Mouse (Mus musculus) neural tube, embryonic 14.5 days (tissue): ENCODE measurements around the gene Taf1. TPM values are rescaled to one million over a fixed set of nuclear protein-coding genes. Genes with fewer than 3 reads are reported as not detected.

Experiments used
- ATAC-seq: fragments of 200-750 bp; cut with Nextera tagmentation; 2 replicates; pipeline ENCODE4 v1.8.0; 2017; ENCODE audit warnings: low read depth, mild to moderate bottlenecking, moderate TSS enrichment, moderate library complexity
- H3K27ac ChIP-seq: fragments of 300-500 bp; sonication (generic); 2 replicates; pipeline ENCODE4 v1.5.1; 2014; ENCODE audit warnings: low read depth, mild to moderate bottlenecking, control low read depth, low read length, moderate library complexity, mixed read lengths
- H3K27me3 ChIP-seq: fragments of 300-500 bp; sonication (generic); 2 replicates; pipeline ENCODE4 v1.6.1; 2014; ENCODE audit warnings: low read length; ENCODE audit not compliant: control insufficient read depth, insufficient read depth
- H3K36me3 ChIP-seq: fragments of 300-500 bp; sonication (generic); 2 replicates; pipeline ENCODE4 v1.6.1; 2014; ENCODE audit warnings: low read length, mixed read lengths; ENCODE audit not compliant: control insufficient read depth, insufficient read depth
- H3K4me1 ChIP-seq: fragments of 300-500 bp; sonication (generic); 2 replicates; pipeline ENCODE4 v1.6.1; 2014; ENCODE audit warnings: low read length; ENCODE audit not compliant: control insufficient read depth, insufficient read depth
- H3K4me2 ChIP-seq: fragments of 300-500 bp; sonication (generic); 2 replicates; pipeline ENCODE4 v1.6.1; 2014; ENCODE audit warnings: mild to moderate bottlenecking, low read depth, low read length, control low read depth
- H3K4me3 ChIP-seq: fragments of 300-500 bp; sonication (generic); 2 replicates; pipeline ENCODE4 v1.5.1; 2014; ENCODE audit warnings: low read depth, low read length, control low read depth, mixed read lengths
- H3K9ac ChIP-seq: fragments of 300-500 bp; sonication (generic); replicated peaks from 2 replicates; pipeline ENCODE4 v1.6.1; 2014; ENCODE audit warnings: low read depth, mild to moderate bottlenecking, control low read depth, low read length, mixed read lengths
- H3K9me3 ChIP-seq: fragments of 300-500 bp; sonication (generic); 2 replicates; pipeline ENCODE4 v1.6.1; 2016; ENCODE audit warnings: low read length; ENCODE audit not compliant: control insufficient read depth
- WGBS: fragments of 180-500 bp; shearing (Covaris S2); extraction: QIAGEN DNeasy Blood & Tissue Kit; methylation state at CpG from one replicate; pipeline ENCODE4 v1.1.7; 2014; 5-methylcytosine and 5-hydroxymethylcytosine counted together
- polyA plus RNA-seq: library from polyadenylated mRNA; unstranded; fragments of >200 nt; fragmentation: Nextera tagmentation; extraction: Ambion mirVana; gene quantifications from 2 replicates; pipeline ENCODE4 v1.2.1, GENCODE M21; 2014

Gene Taf1
- polyA plus RNA-seq, 1 experiment from 2014 or later, result 22.5 TPM

GRCm38 (mm10) chrX:101641161-101641530 is 108.6 kb downstream of the Taf1 start:
- Histone ChIP-seq H3K36me3 (no peaks in the 10 kb centered on the region), H3K27me3 (no peaks in the 10 kb centered on the region; the same call in 1 of the 2 replicates), H3K4me2 (peak overlapping the region; percentile 56; the same call in 1 of the 2 replicates), H3K9me3 (no peaks in the 10 kb centered on the region), H3K4me1 (no peaks in the 10 kb centered on the region), H3K4me3 (peak overlapping the region; percentile 66), H3K27ac (peak overlapping the region; percentile 55; the same call in 1 of the 2 replicates), H3K9ac (peak overlapping the region; percentile 75)
- ATAC-seq, result no peak
- WGBS, result 26% methylated on average over 6 of the region's 6 CpGs

DNA sequence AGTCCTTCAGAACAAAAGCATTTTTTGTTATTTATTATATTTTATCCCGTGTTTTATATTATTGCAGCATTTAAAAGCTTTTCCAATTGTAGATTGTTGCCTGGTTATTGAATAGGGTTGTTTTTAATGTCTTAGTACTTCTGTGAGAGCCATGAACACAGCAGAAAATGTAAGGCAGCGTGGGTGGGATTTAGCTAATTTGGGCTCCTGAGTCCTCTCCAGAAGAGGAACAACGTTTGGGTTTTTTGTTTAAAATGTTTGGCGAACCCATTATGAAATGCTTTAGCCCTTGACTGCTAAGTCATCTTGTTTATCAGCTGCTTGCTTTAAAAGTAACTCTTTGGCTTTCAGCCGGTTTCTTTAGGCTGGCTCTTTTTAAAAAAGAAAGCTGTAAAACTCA is 109.6 kb downstream of the Taf1 start:
- H3K4me1 ChIP-seq, result no peaks in the 10 kb centered on the region
- H3K27me3 ChIP-seq, result no peaks in the 10 kb centered on the region; the same call in 1 of the 2 replicates
- H3K4me3 ChIP-seq, result peak overlapping the region; percentile 66
- no peaks in the 10 kb centered on the region for H3K9me3 ChIP-seq
- ATAC-seq, result no peak
- H3K4me2 ChIP-seq, result peak overlapping the region; percentile 56
- H3K36me3 ChIP-seq, result no peaks in the 10 kb centered on the region
- no peak overlapping the region for H3K27ac ChIP-seq
- 18% methylated on average over 5 of the region's 5 CpGs for WGBS
- peak overlapping the region; percentile 32; the same call in 1 of the 2 replicates for H3K9ac ChIP-seq

GRCm38 (mm10) chrX:101645286-101645685 is 112.8 kb downstream of the Taf1 start:
- H3K4me2 ChIP-seq, result no peak overlapping the region
- WGBS, result 73% methylated on average over 2 of the region's 2 CpGs
- H3K27ac ChIP-seq, result no peak overlapping the region
- no peaks in the 10 kb centered on the region for H3K9me3 ChIP-seq
- no peaks in the 10 kb centered on the region for H3K36me3 ChIP-seq
- no peak overlapping the region for H3K4me3 ChIP-seq
- no peaks in the 10 kb centered on the region; the same call in 1 of the 2 replicates for H3K27me3 ChIP-seq
- ATAC-seq, result no peak
- no peak overlapping the region for H3K9ac ChIP-seq
- no peaks in the 10 kb centered on the region for H3K4me1 ChIP-seq

DNA sequence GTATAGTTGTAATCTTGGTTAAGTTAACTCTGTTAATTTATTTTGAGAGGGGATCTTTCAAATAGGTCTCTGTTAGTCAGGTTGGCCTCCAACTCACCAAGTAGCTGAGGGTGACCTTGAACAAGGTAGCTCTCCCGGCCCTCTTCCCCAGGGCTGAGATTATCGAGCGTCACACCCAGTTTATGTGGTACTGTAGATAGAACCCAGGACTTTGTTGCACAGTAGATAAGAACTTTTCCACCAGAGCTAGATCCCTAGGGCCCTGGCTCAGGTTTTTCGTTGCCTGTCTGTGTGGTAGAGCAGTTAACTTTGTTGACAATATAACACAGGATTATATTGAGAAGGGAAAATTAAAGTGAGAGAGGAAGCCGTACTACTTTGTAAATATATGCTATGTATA is 114.1 kb downstream of the Taf1 start:
- Histone ChIP-seq H3K4me1 (no peaks in the 10 kb centered on the region), H3K9me3 (no peaks in the 10 kb centered on the region), H3K9ac (no peak overlapping the region), H3K27ac (no peak overlapping the region), H3K27me3 (no peaks in the 10 kb centered on the region), H3K36me3 (no peaks in the 10 kb centered on the region), H3K4me2 (no peak overlapping the region), H3K4me3 (no peak overlapping the region)
- ATAC-seq, result no peak
- 88% methylated on average over 5 of the region's 5 CpGs for WGBS

Other genes starting within 250 kb of the Taf1 start
- gene Nlgn3, start 233.6 kb upstream of the Taf1 start, polyA plus RNA-seq, result 91.8 and 121 TPM in 2 replicates
- 1.3 TPM in 2 replicates for gene Gjb1, start 156.4 kb upstream of the Taf1 start, polyA plus RNA-seq
- gene Zmym3, start 111.9 kb upstream of the Taf1 start, polyA plus RNA-seq, result 61.6 and 66.1 TPM in 2 replicates
- gene Nono, start 103.4 kb upstream of the Taf1 start, polyA plus RNA-seq, result 237 and 332 TPM in 2 replicates
- gene Itgb1bp2, start 83.6 kb upstream of the Taf1 start, polyA plus RNA-seq, result 1.9 and 2.1 TPM in 2 replicates
- 273 and 274 TPM in 2 replicates for gene Ogt, start 107.3 kb downstream of the Taf1 start, polyA plus RNA-seq
- 0.15 TPM in 1 of 2 replicates, not detected in the other for gene Cxcr3, start 201.5 kb downstream of the Taf1 start, polyA plus RNA-seq